Mouse (Mus musculus): ENCODE measurements around the gene Kmt2e. TPM values are rescaled to one million over a fixed set of nuclear protein-coding genes. Genes with fewer than 3 reads are reported as not detected.

Kmt2e gene
- polyA plus RNA-seq, 1 experiment from 2014 or later, result 99.2 TPM

DNA sequence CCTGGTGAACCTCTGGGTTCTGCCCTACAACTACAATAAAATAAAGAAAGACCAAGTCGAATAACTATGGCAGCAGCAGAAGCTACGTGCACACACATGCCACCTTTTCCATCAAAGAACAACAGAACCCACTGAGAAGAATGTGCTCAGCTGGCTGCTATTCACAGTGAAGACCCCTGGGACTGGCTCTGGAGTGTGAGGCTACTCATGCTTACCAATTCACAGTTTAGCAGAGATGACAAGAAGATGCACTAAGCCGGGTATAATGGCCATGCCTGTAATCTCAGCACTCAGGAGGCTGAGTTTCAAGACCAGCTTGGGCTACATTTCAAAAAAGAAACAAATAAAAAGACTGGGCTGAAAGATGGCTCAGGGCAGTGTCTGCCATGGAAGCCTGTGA is 82.7 kb downstream of the Kmt2e start:
- Histone ChIP-seq H3K36me3 (ENCODE audit: control insufficient read depth, insufficient read depth, low read length) (peaks cover 25% of the 10 kb centered on the region), H3K9ac (ENCODE audit: low read length) (no peak overlapping the region), H3K27ac (ENCODE audit: low read length) (no peak overlapping the region), H3K9me3 (ENCODE audit: control insufficient read depth, low read length) (no peaks in the 10 kb centered on the region), H3K4me2 (ENCODE audit: low read depth, low read length) (no peak overlapping the region), H3K27me3 (ENCODE audit: control insufficient read depth, insufficient read depth, low read depth, low read length) (no peaks in the 10 kb centered on the region), H3K4me1 (replicated peaks; ENCODE audit: control insufficient read depth, insufficient read depth, low read length) (peaks cover 12% of the 10 kb centered on the region), H3K4me3 (ENCODE audit: low read length) (no peak overlapping the region)
- no peak for ATAC-seq (ENCODE audit: low read depth)
- 80% methylated on average over 3 of the region's 3 CpGs for WGBS

- Histone ChIP-seq H3K9ac (ENCODE audit: low read length) (no peak overlapping the region), H3K27me3 (ENCODE audit: control insufficient read depth, insufficient read depth, low read depth, low read length) (no peaks in the 10 kb centered on the region), H3K4me3 (ENCODE audit: low read length) (no peak overlapping the region), H3K4me2 (ENCODE audit: low read depth, low read length) (no peak overlapping the region), H3K9me3 (ENCODE audit: control insufficient read depth, low read length) (no peaks in the 10 kb centered on the region), H3K4me1 (replicated peaks; ENCODE audit: control insufficient read depth, insufficient read depth, low read length) (peaks cover 12% of the 10 kb centered on the region), H3K27ac (ENCODE audit: low read length) (no peak overlapping the region), H3K36me3 (ENCODE audit: control insufficient read depth, insufficient read depth, low read length) (peaks cover 24% of the 10 kb centered on the region)
- ATAC-seq (ENCODE audit: low read depth), result no peak
- 85% methylated on average over 4 of the region's 4 CpGs for WGBS
Observed at GRCm38 (mm10) chr5:23517839-23518238, 83.6 kb downstream of the Kmt2e start.

- Histone ChIP-seq H3K4me3 (ENCODE audit: low read length) (no peak overlapping the region), H3K4me1 (replicated peaks; ENCODE audit: control insufficient read depth, insufficient read depth, low read length) (peaks cover 12% of the 10 kb centered on the region), H3K27ac (ENCODE audit: low read length) (no peak overlapping the region), H3K27me3 (ENCODE audit: control insufficient read depth, insufficient read depth, low read depth, low read length) (no peaks in the 10 kb centered on the region), H3K9ac (ENCODE audit: low read length) (no peak overlapping the region), H3K36me3 (ENCODE audit: control insufficient read depth, insufficient read depth, low read length) (peaks cover 16% of the 10 kb centered on the region), H3K4me2 (ENCODE audit: low read depth, low read length) (no peak overlapping the region), H3K9me3 (ENCODE audit: control insufficient read depth, low read length) (no peaks in the 10 kb centered on the region)
- 16% methylated on average over 3 of the region's 3 CpGs for WGBS
- peak; percentile 86 for ATAC-seq (ENCODE audit: low read depth)
Observed at GRCm38 (mm10) chr5:23518673-23519072, 84.4 kb downstream of the Kmt2e start.

- Histone ChIP-seq H3K4me2 (ENCODE audit: low read depth, low read length) (no peak overlapping the region), H3K9ac (ENCODE audit: low read length) (no peak overlapping the region), H3K27ac (ENCODE audit: low read length) (no peak overlapping the region), H3K36me3 (ENCODE audit: control insufficient read depth, insufficient read depth, low read length) (peaks cover 12% of the 10 kb centered on the region; the same call in 1 of the 2 replicates), H3K4me3 (ENCODE audit: low read length) (no peak overlapping the region), H3K27me3 (ENCODE audit: control insufficient read depth, insufficient read depth, low read depth, low read length) (no peaks in the 10 kb centered on the region), H3K4me1 (replicated peaks; ENCODE audit: control insufficient read depth, insufficient read depth, low read length) (peaks cover 12% of the 10 kb centered on the region), H3K9me3 (ENCODE audit: control insufficient read depth, low read length) (no peaks in the 10 kb centered on the region)
- 83% methylated on average over 3 of the region's 3 CpGs for WGBS
- ATAC-seq (ENCODE audit: low read depth), result no peak
Observed at GRCm38 (mm10) chr5:23519679-23520078, 85.4 kb downstream of the Kmt2e start.

GRCm38 (mm10) chr5:23521645-23522044 is 87.4 kb downstream of the Kmt2e start:
- ATAC-seq (ENCODE audit: low read depth), result no peak
- Histone ChIP-seq H3K9me3 (ENCODE audit: control insufficient read depth, low read length) (no peaks in the 10 kb centered on the region), H3K27me3 (ENCODE audit: control insufficient read depth, insufficient read depth, low read depth, low read length) (no peaks in the 10 kb centered on the region), H3K4me1 (replicated peaks; ENCODE audit: control insufficient read depth, insufficient read depth, low read length) (peaks cover 12% of the 10 kb centered on the region), H3K36me3 (ENCODE audit: control insufficient read depth, insufficient read depth, low read length) (peaks cover 10% of the 10 kb centered on the region; the same call in 1 of the 2 replicates), H3K27ac (ENCODE audit: low read length) (no peak overlapping the region), H3K9ac (ENCODE audit: low read length) (no peak overlapping the region), H3K4me3 (ENCODE audit: low read length) (no peak overlapping the region), H3K4me2 (ENCODE audit: low read depth, low read length) (no peak overlapping the region)
- 87% methylated on average over 1 of the region's 1 CpGs for WGBS

DNA sequence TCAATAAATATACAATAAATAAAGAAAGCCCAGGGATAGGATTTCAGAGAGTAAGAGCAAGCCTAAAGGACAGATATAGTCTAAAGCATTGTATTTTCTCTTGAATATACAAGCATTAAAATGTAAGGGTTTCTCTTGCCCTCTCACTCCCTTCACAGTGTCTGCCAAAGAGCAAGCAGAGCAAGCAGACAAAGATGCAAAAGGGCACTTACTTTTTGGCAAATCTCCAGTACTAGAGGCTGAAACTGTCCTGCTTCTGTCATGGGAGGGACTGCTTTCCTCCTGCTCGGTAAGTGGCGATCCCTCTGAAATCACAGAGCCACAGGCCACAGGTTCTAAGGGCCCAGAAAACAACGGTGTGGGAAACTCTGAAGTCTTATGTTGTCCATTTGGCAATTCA is 89.7 kb downstream of the Kmt2e start:
- H3K9me3 ChIP-seq (ENCODE audit: control insufficient read depth, low read length), result no peaks in the 10 kb centered on the region
- ATAC-seq (ENCODE audit: low read depth), result no peak
- no peak overlapping the region for H3K4me3 ChIP-seq (ENCODE audit: low read length)
- no peak overlapping the region for H3K27ac ChIP-seq (ENCODE audit: low read length)
- peaks cover 7% of the 10 kb centered on the region; the same call in 1 of the 2 replicates for H3K36me3 ChIP-seq (ENCODE audit: control insufficient read depth, insufficient read depth, low read length)
- no peak overlapping the region for H3K4me2 ChIP-seq (ENCODE audit: low read depth, low read length)
- peaks cover 6% of the 10 kb centered on the region for H3K4me1 ChIP-seq (replicated peaks; ENCODE audit: control insufficient read depth, insufficient read depth, low read length)
- no peak overlapping the region for H3K9ac ChIP-seq (ENCODE audit: low read length)
- H3K27me3 ChIP-seq (ENCODE audit: control insufficient read depth, insufficient read depth, low read depth, low read length), result no peaks in the 10 kb centered on the region
- WGBS, result 62% methylated on average over 3 of the region's 3 CpGs

DNA sequence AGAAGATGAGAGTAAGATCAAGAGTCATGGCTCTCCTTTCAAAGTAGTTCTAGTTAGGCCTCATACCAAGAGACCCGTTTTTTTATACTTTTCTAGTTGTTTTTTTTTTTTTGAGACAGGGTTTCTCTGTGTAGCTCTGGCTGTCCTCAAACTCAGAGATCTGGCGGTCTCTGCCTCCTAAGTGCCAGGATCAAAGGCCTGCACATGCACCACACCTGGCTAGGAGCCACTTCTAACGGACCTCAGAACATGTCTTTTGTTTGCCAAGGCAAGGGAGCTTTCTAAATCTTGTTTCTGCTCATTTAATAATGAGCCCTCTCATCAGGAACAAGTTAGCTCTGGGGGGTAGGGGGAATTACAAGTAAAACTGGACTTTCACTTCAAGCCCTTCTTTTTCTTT is 90.4 kb downstream of the Kmt2e start:
- H3K36me3 ChIP-seq (ENCODE audit: control insufficient read depth, insufficient read depth, low read length), result peaks cover 7% of the 10 kb centered on the region; the same call in 1 of the 2 replicates
- no peak for ATAC-seq (ENCODE audit: low read depth)
- no peak overlapping the region for H3K4me2 ChIP-seq (ENCODE audit: low read depth, low read length)
- WGBS, result 40% methylated on average over 3 of the region's 3 CpGs
- H3K27me3 ChIP-seq (ENCODE audit: control insufficient read depth, insufficient read depth, low read depth, low read length), result no peaks in the 10 kb centered on the region
- no peaks in the 10 kb centered on the region for H3K9me3 ChIP-seq (ENCODE audit: control insufficient read depth, low read length)
- peaks cover 3% of the 10 kb centered on the region for H3K4me1 ChIP-seq (replicated peaks; ENCODE audit: control insufficient read depth, insufficient read depth, low read length)
- no peak overlapping the region for H3K4me3 ChIP-seq (ENCODE audit: low read length)
- no peak overlapping the region for H3K27ac ChIP-seq (ENCODE audit: low read length)
- no peak overlapping the region for H3K9ac ChIP-seq (ENCODE audit: low read length)

- no peak for ATAC-seq (ENCODE audit: low read depth)
- Histone ChIP-seq H3K27ac (ENCODE audit: low read length) (no peak overlapping the region), H3K36me3 (ENCODE audit: control insufficient read depth, insufficient read depth, low read length) (no peaks in the 10 kb centered on the region), H3K4me1 (replicated peaks; ENCODE audit: control insufficient read depth, insufficient read depth, low read length) (no peaks in the 10 kb centered on the region; the same call in 1 of the 2 replicates), H3K9me3 (ENCODE audit: control insufficient read depth, low read length) (no peaks in the 10 kb centered on the region), H3K27me3 (ENCODE audit: control insufficient read depth, insufficient read depth, low read depth, low read length) (no peaks in the 10 kb centered on the region), H3K9ac (ENCODE audit: low read length) (no peak overlapping the region), H3K4me2 (ENCODE audit: low read depth, low read length) (no peak overlapping the region), H3K4me3 (ENCODE audit: low read length) (no peak overlapping the region)
- 84% methylated on average over 6 of the region's 6 CpGs for WGBS
Observed at GRCm38 (mm10) chr5:23531100-23531499, 96.9 kb downstream of the Kmt2e start.

DNA sequence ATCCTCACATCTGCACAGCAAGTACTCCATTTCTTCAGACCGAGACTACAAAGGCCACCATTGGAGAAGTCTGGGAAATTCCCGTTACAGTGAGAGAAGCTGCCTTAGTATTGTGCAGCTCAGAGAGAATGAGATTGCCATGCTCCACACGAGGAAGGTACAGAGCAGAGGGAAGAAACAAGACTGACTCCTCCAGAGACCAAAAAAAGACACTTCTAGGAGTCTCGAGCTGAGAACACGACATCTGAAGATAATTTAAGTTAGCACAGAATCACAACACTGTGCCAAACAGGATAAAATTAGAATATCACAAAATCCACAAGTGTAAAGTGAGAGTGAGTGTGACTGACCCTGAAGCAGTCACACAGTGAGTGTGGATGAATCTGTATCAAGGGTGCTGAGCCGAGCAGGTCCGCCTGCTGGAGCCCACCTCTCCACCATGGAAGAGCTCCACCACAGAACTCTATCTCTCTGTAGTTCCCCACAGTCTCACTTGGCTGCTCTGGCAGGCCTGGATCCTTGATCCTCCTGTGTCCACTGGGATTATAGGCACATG is 97.4 kb downstream of the Kmt2e start:
- Histone ChIP-seq H3K4me3 (ENCODE audit: low read length) (no peak overlapping the region), H3K4me2 (ENCODE audit: low read depth, low read length) (no peak overlapping the region), H3K27ac (ENCODE audit: low read length) (no peak overlapping the region), H3K9ac (ENCODE audit: low read length) (no peak overlapping the region), H3K9me3 (ENCODE audit: control insufficient read depth, low read length) (no peaks in the 10 kb centered on the region), H3K36me3 (ENCODE audit: control insufficient read depth, insufficient read depth, low read length) (no peaks in the 10 kb centered on the region), H3K4me1 (replicated peaks; ENCODE audit: control insufficient read depth, insufficient read depth, low read length) (no peaks in the 10 kb centered on the region; the same call in 1 of the 2 replicates), H3K27me3 (ENCODE audit: control insufficient read depth, insufficient read depth, low read depth, low read length) (no peaks in the 10 kb centered on the region)
- no peak for ATAC-seq (ENCODE audit: low read depth)
- 87% methylated on average over 7 of the region's 7 CpGs for WGBS

GRCm38 (mm10) chr5:23535692-23536091 is 101.5 kb downstream of the Kmt2e start:
- H3K9me3 ChIP-seq (ENCODE audit: control insufficient read depth, low read length), result no peaks in the 10 kb centered on the region
- no peaks in the 10 kb centered on the region for H3K4me1 ChIP-seq (replicated peaks; ENCODE audit: control insufficient read depth, insufficient read depth, low read length)
- 90% methylated on average over 7 of the region's 7 CpGs for WGBS
- H3K36me3 ChIP-seq (ENCODE audit: control insufficient read depth, insufficient read depth, low read length), result peaks cover 6% of the 10 kb centered on the region
- no peak overlapping the region for H3K4me2 ChIP-seq (ENCODE audit: low read depth, low read length)
- H3K27me3 ChIP-seq (ENCODE audit: control insufficient read depth, insufficient read depth, low read depth, low read length), result no peaks in the 10 kb centered on the region
- no peak overlapping the region for H3K9ac ChIP-seq (ENCODE audit: low read length)
- no peak overlapping the region for H3K27ac ChIP-seq (ENCODE audit: low read length)
- H3K4me3 ChIP-seq (ENCODE audit: low read length), result no peak overlapping the region
- ATAC-seq (ENCODE audit: low read depth), result no peak

Data from lung, embryonic 16.5 days (tissue).